Comparison of ENCODE assay signal across 8 mouse cellular contexts in genomic region chrX:52987905-52988783, GRCm38 (mm10). TPM values are rescaled to one million over a fixed set of nuclear protein-coding genes. Genes with fewer than 3 reads are reported as not detected.
DNase-seq lines count a peak whose midpoint lies in the region; ATAC-seq lines count a peak whose summit lies in the region.

Gene Hprt, plus strand, starts transcription at chrX:52988137.

- H3K4me2 ChIP-seq in heart, embryonic 13.5 days: peak within 1 kb of the TSS; percentile 71
- H3K4me2 ChIP-seq in liver, embryonic 13.5 days: peak within 1 kb of the TSS; percentile 71
- peak within 1 kb of the TSS; percentile 43 for H3K4me2 ChIP-seq in stomach, embryonic 14.5 days (replicated peaks; ENCODE audit: low read depth, low read length)

- peak; percentile 91 for ATAC-seq in CD4-positive, CD25-positive, alpha-beta regulatory T cell, adult 4 months
- ATAC-seq in heart, embryonic 13.5 days (ENCODE audit: extremely low read depth, insufficient number of reproducible peaks, low FRiP score, low TSS enrichment): peak; percentile 95
- ATAC-seq in liver, embryonic 13.5 days (ENCODE audit: low read depth): peak; percentile 95
- ATAC-seq in stomach, embryonic 14.5 days (ENCODE audit: insufficient number of reproducible peaks, insufficient read depth, low FRiP score, low read depth): peak; percentile 94

- H3K9me3 ChIP-seq in heart, embryonic 13.5 days: no peaks in the 10 kb centered on the region
- H3K9me3 ChIP-seq in liver, embryonic 13.5 days (replicated peaks): no peaks in the 10 kb centered on the region
- H3K9me3 ChIP-seq in stomach, embryonic 14.5 days (ENCODE audit: control insufficient read depth, low read depth, low read length): no peaks in the 10 kb centered on the region

- peak; percentile 72 for DNase-seq in c-Kit-negative CD71-positive TER-119-positive erythroid progenitor cells, embryonic 14.5 days (ENCODE audit: low read depth, low spot score)
- peak; percentile 37 for DNase-seq in fibroblast of lung, adult 2 months (ENCODE audit: low read depth)
- peak; percentile 93 for DNase-seq in kidney, postnatal 10 days
- DNase-seq in liver, embryonic 13.5 days: peak; percentile 82
- peak; percentile 79 to 88 for DNase-seq in natural killer cell, adult 2 months (ENCODE audit: low spot score in 2 of 2)

- H3K4me3 ChIP-seq in heart, embryonic 13.5 days: peak within 1 kb of the TSS; percentile 72
- peak within 1 kb of the TSS; percentile 80 for H3K4me3 ChIP-seq in liver, embryonic 13.5 days (replicated peaks)
- peak within 1 kb of the TSS; percentile 58 for H3K4me3 ChIP-seq in stomach, embryonic 14.5 days (ENCODE audit: low read depth, low read length)

- peaks cover 4% of the 10 kb centered on the region; the same call in 1 of the 2 replicates for H3K36me3 ChIP-seq in heart, embryonic 13.5 days
- no peaks in the 10 kb centered on the region for H3K36me3 ChIP-seq in liver, embryonic 13.5 days
- H3K36me3 ChIP-seq in stomach, embryonic 14.5 days (ENCODE audit: control insufficient read depth, insufficient read depth, low read length): no peaks in the 10 kb centered on the region

- WGBS in heart, embryonic 13.5 days: 8% methylated on average over 61 of the region's 72 CpGs
- 17% methylated on average over 68 of the region's 72 CpGs for WGBS in liver, embryonic 13.5 days (ENCODE audit: insufficient replicate concordance)
- WGBS in stomach, embryonic 14.5 days: 24% methylated on average over 70 of the region's 72 CpGs

- H3K4me1 ChIP-seq in heart, embryonic 13.5 days: peaks cover 11% of the 10 kb centered on the region
- H3K4me1 ChIP-seq in liver, embryonic 13.5 days (replicated peaks): peaks cover 24% of the 10 kb centered on the region
- 0 out of 2 replicates have a peak, but pooled peaks cover 2% of the 10 kb centered on the region for H3K4me1 ChIP-seq in stomach, embryonic 14.5 days (ENCODE audit: control insufficient read depth, insufficient read depth, low read length)

- H3K27me3 ChIP-seq in heart, embryonic 13.5 days (replicated peaks): no peaks in the 10 kb centered on the region
- H3K27me3 ChIP-seq in liver, embryonic 13.5 days: no peaks in the 10 kb centered on the region
- H3K27me3 ChIP-seq in stomach, embryonic 14.5 days (ENCODE audit: control insufficient read depth, insufficient read depth, low read length): no peaks in the 10 kb centered on the region

- peak within 1 kb of the TSS; percentile 94 for H3K27ac ChIP-seq in heart, embryonic 13.5 days (replicated peaks)
- peak within 1 kb of the TSS; percentile 91 for H3K27ac ChIP-seq in liver, embryonic 13.5 days
- peak within 1 kb of the TSS; percentile 93 for H3K27ac ChIP-seq in stomach, embryonic 14.5 days (ENCODE audit: low read length)

- H3K9ac ChIP-seq in heart, embryonic 13.5 days: peak within 1 kb of the TSS; percentile 90
- H3K9ac ChIP-seq in liver, embryonic 13.5 days: peak within 1 kb of the TSS; percentile 88
- peak within 1 kb of the TSS; percentile 77 for H3K9ac ChIP-seq in stomach, embryonic 14.5 days (replicated peaks; ENCODE audit: low read depth, low read length)

RNA-seq across cellular contexts. Expression of gene Hprt, which starts in this region (rescaled TPM):
- polyA plus RNA-seq in CD4-positive, CD25-positive, alpha-beta regulatory T cell, adult 4 months (2017; shearing (Covaris generic)): 100 to 1,000 TPM; 253 to 255 TPM
- polyA plus RNA-seq in heart, embryonic 13.5 days (2015; fragmentation: Nextera tagmentation; extraction: Ambion mirVana): 191 and 224 TPM in 2 replicates
- 253 and 285 TPM in 2 replicates for polyA plus RNA-seq in liver, embryonic 13.5 days (2015; fragmentation: Nextera tagmentation; extraction: Ambion mirVana)
- 193 and 209 TPM in 2 replicates for polyA plus RNA-seq in stomach, embryonic 14.5 days (2014; fragmentation: Nextera tagmentation; extraction: Ambion mirVana)

Comparison
In these comparisons a context has a peak if more than half of its experiments do, and no peak if none do; other contexts are left out.
1. Peak in every context shown above with its lines: DNase-seq, ATAC-seq, H3K4me3 ChIP-seq and H3K27ac ChIP-seq.
2. DNase-seq: peak in every context shown above with its lines; median percentile 93 in kidney, postnatal 10 days; 84 in natural killer cell, adult 2 months; 82 in liver, embryonic 13.5 days; 72 in c-Kit-negative CD71-positive TER-119-positive erythroid progenitor cells, embryonic 14.5 days; 37 in fibroblast of lung, adult 2 months.